Mouse (Mus musculus) adrenal gland, postnatal 0 days (tissue): ENCODE data around the gene Gm21820. TPM values are rescaled to one million over a fixed set of nuclear protein-coding genes. Genes with fewer than 3 reads are reported as not detected.

Source experiments
- polyA plus RNA-seq: library from polyadenylated mRNA; unstranded; fragments of >200 nt; fragmentation: Nextera tagmentation; extraction: Ambion mirVana; gene quantifications from 2 replicates; pipeline ENCODE4 v1.2.1, GENCODE M21; 2015

Gm21820 gene
- polyA plus RNA-seq: not detected in 2 replicates

DNA sequence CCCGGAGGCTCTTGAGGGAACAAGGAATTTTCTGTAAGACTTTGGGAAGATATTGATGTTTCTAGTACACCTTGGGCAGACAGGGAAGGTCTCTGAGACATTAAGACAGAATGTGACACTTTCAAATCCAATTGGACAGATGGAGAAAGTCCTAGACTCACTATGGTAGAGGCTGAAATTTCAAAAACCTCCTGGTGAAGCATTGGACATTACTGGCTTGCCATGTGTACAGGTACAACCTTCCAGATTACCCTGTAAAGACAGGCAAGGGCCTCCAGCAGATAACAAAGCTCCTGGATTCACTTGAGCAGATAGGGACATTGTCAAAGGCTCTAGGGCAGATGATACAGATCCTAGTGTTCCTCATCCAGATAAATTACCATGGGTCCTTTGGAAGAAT, at the start of gene Gm21820:
TSS of gene Gm21820 (minus strand) at position 101 of the 400 bp plus-strand sequence.

Other genes starting within 250 kb of the Gm21820 start
- gene Gm20918, start 205.5 kb downstream of the Gm21820 start, polyA plus RNA-seq: not detected in 2 replicates